Mouse (Mus musculus) cortical plate, adult 2 months (tissue): Measurements from ENCODE around the gene Parva.

Experiments used
- CTCF ChIP-seq: fragments of 200-500 bp; IDR thresholded peaks from 2 replicates; pipeline ENCODE4 v1.5.1; 2011; ENCODE audit warnings: mild to moderate bottlenecking, control low read depth, low read length; ENCODE audit not compliant: insufficient read depth; ENCODE audit errors: extremely low read depth
- POLR2A ChIP-seq: fragments of 200-500 bp; IDR thresholded peaks from 2 replicates; pipeline ENCODE4 v1.6.1; 2011; ENCODE audit warnings: mild to moderate bottlenecking, low read length, control low read depth; ENCODE audit not compliant: insufficient read depth; ENCODE audit errors: extremely low read depth

DNA sequence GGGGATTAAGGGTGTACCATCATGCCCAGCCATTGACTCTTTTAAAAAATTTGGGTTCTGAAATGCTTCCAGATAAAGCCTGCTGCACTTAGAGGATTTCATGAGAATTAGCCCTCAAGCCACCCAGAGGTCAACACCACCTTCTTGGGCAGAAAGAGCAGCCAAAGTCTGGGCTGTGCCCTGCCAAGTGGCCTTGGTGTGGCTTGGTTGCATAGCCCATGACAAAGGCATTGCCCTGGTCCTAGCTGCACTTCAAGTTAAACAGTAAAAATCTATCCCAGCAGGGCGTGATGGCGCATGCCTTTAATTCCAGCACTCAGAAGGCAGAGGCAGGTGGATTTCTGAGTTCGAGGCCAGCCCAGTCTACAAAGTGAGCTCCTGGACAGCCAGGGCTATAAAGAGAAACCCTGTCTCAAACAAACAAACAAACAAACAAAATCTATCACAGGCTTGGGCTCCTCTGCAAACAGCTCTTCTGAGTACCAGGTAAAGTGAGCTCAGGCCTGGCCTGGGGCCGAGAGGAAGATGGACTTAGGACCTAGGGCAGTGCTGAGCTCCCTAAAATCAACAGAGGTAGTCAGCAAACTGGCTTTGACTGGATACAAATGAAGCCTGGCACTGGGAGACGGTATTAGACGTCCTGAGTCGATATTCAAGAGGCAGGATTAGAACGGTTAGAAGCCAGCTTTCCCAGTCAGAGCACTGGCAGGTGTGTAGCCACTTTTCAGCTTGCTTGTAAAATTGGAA lies 22.8 kb downstream of the Parva start:
- TF ChIP-seq CTCF (no peak), POLR2A (no peak)
